Mouse (Mus musculus) spleen, adult 2 months (tissue): ENCODE measurements around the gene Cyfip1.

Source experiments
- CTCF ChIP-seq: fragments of 200-500 bp; IDR thresholded peaks from 2 replicates; pipeline ENCODE4 v1.5.1; 2011; ENCODE audit warnings: mild to moderate bottlenecking, inconsistent platforms; ENCODE audit not compliant: insufficient read depth, insufficient read length, insufficient replicate concordance; ENCODE audit errors: extremely low read depth
- POLR2A ChIP-seq: fragments of 200-500 bp; IDR thresholded peaks from 2 replicates; pipeline ENCODE4 v1.6.1; 2011; ENCODE audit warnings: low read depth, low read length, inconsistent platforms

DNA sequence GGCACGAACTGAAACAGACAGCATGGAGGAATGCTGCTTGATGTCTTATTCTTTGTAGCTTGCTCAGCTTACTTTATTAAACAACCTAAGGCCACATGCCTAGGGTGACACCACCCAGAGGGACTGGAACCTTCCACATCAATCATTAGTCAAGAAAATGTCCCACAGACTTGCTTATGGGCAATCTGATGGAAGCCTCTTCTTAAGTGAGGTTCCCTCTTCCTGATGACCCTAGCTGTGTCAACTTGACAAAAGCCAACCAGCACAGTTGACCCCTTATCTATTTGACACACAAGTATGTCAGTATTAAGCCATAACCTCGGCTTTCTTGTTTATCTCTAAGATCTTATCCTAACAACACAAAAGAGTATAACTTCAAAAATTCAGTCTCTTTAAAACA is 31.6 kb upstream of the Cyfip1 start:
- no peak for TF ChIP-seq CTCF
- no peak for TF ChIP-seq POLR2A
